Mouse (Mus musculus) right cerebral cortex, adult 18-20 months (tissue): Measurements from ENCODE around the gene Ppp3cb.
A peak's percentile ranks its signal among the peaks of the same experiment; 100 is the strongest.
"Not testable (repeated sequence)": the region's sequence is repeated elsewhere in the genome, so short reads cannot be mapped to it uniquely, and the experiment has no call there.

Experiments
- DNase-seq: peaks from one replicate; pipeline ENCODE4 v3.0.0; 2022; ENCODE audit warnings: mixed read lengths

Gene Ppp3cb

DNA sequence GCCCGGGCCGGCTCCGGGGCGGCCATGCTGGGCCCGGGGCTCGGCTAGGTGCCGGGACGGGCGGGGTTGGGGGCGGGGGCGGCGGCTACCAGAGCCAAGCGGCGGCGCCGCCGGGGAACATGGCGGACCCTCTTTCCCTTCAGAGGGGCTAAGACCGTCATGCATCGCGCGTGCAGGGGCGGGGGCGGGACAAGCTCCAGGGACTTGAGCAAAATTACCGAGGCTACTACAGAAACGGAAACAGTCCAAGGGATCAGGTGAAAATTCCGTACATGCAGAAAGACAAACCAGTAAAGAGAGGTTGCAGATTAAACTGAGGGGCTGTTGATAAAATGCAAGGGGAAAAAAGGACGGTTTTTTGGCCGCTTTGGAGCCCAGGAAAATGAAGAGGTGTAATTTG, at the start of gene Ppp3cb:
Gene Ppp3cb, minus strand, starts transcription at position 159 of the 400 bp plus-strand sequence.
- DNase-seq = peak; percentile 79

DNA sequence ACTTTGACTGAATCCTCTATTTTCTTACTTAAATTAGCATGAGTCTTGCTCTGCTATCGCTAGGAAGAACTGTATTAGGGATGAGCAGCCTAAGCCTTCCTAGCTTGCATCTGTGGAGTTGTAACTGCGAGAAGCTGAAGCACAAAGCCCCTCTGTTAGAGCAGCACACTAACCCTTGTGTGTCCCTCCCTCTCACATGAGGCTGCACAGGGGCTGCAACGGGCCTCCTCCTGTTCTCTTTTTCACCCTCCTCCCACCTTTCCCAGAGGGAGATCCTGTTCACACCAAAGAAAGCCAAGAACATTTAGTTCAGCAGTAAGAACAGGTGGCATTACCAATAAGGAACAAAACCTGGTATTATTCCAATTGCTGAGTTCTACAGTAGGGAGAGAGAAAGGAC, 49.4 kb upstream of the Ppp3cb start:
- peak; percentile 78 for DNase-seq

DNA sequence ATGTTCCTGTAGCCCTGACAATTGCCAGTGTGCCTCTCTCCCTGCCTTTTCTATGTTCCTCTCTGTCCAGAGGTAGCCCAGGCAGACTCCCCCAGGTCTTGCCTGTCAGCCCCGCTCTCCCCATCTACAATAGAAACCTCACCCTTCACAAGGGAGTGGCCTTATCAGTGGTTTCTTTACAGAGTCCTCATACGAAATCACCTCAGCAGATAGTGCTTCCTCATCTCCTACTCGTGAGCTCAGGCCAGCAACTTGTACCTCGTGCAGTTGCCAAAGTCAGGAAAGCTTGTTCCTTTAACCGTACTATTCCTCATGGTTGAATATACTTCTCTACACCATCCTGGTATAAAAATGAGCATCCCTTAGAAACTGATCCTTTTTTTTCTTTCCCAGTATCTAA, 41.1 kb upstream of the Ppp3cb start:
- no peak for DNase-seq

GRCm38 (mm10) chr14:20578822-20579407, 32.5 kb upstream of the Ppp3cb start:
- no peak for DNase-seq

GRCm38 (mm10) chr14:20576179-20576578, 29.8 kb upstream of the Ppp3cb start:
- peak; percentile 77 for DNase-seq

- DNase-seq = not testable (repeated sequence)
Measured at GRCm38 (mm10) chr14:20573196-20573595, 26.8 kb upstream of the Ppp3cb start.

DNA sequence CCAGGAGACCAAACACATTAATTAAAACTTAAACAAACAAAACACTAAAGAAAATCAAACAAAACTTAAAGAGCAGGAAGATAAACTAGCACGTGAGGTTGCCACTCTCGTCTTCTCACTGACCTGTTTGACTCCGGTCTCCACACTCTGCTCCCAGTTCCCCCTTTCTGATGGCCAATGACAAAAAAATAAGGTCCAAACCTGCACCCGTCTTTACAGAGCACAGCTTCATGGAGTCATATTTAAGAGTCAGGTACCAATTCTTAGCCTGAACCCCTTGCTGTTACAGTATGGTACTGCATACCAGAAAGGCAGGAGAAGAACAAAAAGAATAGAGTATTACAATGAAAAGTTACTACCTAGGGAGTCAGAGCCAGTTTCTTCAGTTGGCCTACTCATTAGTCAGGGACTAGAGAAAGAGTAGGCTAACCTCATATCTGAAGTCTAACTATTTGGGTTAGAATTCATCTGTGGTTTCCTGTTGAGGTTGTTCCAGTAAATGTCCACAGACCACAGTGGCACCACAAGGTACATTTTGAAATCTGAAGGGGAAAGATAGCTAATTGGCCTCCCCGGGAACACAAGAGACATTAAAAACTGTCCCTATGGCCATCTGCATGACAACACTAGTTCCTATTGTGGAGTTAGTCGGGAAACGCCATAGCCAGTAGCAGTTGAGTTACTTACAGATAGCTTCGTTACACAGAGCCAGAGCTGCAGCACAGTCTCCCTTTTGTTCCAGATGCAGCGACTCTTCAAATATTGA, 19.1 kb upstream of the Ppp3cb start:
- no peak for DNase-seq

- no peak for DNase-seq
Measured at GRCm38 (mm10) chr14:20564692-20565091, 18.3 kb upstream of the Ppp3cb start.

DNA sequence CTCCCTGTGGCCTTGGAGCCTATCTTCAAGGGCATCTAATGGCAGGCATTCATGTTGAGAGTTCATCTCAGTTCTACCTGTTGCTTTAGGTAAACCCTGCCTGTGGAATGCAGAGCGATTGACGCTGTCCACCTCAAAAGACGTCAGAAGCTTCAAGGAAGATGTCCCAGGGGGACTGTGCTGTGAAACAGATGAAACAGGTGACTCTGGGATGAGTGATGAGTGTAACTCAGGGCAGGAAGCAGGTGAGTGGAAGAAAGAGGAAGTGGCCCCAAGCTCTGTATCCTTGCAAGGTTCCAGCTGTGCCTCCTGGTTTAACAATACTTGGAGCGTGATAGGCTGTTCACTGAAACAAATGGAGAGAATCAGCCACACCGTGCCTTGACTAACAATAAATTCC, 15.5 kb upstream of the Ppp3cb start:
- DNase-seq = no peak

- DNase-seq = no peak
Measured at GRCm38 (mm10) chr14:20550136-20550535, 3.8 kb upstream of the Ppp3cb start.

GRCm38 (mm10) chr14:20545529-20546331, 643 bp downstream of the Ppp3cb start:
- DNase-seq = peak; percentile 88

DNA sequence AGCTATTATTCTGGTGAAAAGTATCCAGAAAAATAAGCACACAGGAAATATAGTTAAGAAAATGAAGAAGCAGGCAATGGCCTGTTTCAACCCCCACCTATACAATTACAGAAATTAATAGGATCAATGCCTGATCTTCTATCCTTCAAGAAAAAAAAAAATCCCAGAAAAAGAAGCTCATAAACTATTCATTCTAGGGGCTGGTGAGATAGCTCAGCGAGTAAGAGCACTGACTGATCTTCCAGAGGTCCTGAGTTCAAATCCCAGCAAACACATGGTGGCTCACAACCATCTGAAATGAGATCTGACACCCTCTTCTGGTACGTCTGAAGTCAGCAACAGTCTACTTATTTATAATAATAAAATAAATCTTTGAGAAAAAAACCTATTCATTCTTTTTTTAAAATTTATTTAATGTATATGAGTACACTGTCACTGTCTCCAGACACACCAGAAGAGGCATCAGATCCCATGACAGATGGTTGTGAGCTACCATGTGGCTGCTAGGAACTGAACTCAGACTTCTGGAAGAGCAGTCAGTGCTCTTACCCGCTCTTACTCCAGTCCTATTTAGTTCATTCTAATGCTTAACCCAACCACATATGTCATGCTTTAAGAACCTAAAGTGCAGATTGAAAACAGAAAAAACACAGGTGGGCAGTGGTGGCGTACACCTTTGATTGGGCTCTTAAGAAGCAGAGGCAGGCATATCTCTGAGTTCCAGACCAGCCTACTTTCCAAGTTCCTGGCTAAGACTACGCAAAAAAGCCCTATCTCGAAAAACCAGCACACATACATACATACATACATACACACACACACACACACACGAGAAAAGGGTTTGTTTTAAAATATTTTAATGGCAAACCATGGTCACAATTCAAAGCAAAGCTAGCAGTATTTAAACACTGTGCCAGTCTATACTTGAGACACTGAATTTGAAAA, 1.6 kb downstream of the Ppp3cb start:
- DNase-seq = no peak

- DNase-seq = no peak
Measured at GRCm38 (mm10) chr14:20529643-20530042, 16.7 kb downstream of the Ppp3cb start.

- peak; percentile 20 for DNase-seq
Measured at GRCm38 (mm10) chr14:20520179-20520578, 26.2 kb downstream of the Ppp3cb start.

DNA sequence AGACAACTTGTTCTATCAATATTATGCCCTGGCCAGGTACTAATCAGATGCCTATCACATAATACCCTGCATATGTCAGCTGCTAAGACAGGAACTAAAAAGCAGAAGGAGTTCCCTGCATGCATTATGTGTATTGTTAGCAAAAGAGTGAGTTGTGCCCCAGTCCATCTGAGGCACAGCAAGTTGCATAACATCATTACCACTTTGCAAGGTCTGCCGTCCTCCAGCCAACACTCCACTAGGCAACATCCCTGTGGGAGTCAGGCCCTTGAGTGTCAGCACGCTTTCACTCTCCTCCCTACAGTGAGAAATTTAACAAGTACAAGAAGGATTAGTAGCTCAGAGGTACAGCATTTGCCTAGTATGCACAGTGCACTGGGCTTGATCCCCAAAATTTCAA, 37.9 kb downstream of the Ppp3cb start:
- peak; percentile 36 for DNase-seq

- DNase-seq = no peak
Measured at GRCm38 (mm10) chr14:20502966-20503365, 43.4 kb downstream of the Ppp3cb start.

DNA sequence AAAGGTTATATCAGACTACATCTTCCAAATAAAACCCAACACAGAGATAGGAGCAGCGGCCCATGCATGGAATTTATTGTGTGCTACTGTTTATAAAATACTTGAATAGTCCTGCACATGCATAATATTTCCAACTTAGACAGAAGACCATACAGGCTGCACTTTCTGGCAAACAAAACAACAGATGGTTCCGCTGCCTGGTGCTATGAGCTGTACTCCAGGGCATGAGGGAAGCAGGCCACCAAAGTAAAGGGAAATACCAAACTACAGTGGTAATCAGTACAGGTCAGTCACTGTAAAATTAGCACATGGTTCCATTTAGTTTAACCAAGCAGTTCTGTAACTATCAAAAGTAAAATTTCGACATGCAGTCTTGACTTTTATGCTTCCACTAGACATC, 46.4 kb downstream of the Ppp3cb start:
- DNase-seq = no peak

GRCm38 (mm10) chr14:20496603-20497002, 49.8 kb downstream of the Ppp3cb start, which contains the start of gene Mss51:
TSS of gene Mss51 (minus strand) at chr14:20496901.
- DNase-seq = no peak

GRCm38 (mm10) chr14:20486031-20486430, 60.3 kb downstream of the Ppp3cb start:
- DNase-seq = no peak

DNA sequence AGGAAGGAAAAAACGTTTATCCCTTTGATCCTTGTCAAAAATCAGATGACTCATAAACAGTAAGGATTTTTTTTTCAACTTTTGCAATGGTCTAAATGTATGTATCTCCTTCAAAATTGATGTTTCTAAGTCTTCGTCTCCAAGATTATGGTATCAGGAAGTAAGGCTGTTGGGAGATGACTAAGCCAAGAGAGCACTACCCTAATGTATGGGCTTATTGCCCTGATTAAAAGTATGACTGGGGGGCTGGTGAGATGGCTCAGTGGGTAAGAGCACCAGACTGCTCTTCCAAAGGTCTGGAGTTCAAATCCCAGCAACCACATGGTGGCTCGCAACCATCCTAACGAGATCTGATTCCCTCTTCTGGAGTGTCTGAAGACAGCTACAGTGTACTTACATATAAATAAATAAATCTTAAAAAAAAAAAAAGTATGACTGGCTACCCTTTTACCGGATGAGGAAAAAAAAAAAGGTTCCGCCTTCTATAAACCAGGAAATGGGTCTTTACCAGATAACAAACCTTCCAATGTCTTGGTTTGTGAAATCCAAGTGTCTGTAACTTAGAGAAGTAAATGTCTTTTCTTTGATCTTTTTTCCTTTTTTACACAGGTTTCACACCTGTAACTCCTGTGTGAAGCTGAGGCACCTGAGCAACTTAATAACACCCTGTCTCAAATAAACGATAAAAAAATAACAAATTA, 64.2 kb downstream of the Ppp3cb start:
- DNase-seq = no peak

DNA sequence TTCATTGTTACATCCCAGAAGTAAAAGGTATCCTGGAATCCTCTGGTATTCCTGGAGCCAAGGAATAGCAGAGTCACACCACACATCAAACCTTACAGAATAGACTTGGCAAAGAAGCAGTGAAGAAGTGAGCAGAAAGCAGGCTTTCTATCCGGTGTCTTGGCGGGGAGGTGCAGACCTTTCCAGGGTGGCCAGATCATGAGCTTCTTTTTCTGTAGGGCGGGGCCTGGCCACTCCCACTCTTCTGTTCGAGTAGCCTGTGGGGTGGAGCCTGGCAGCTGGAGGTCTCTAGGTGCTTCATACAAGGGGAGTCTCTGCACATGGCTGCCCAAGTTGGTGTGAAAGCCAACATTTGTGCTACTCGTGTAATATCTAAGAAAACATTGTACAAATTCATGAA, 65.2 kb downstream of the Ppp3cb start:
- DNase-seq = no peak

DNA sequence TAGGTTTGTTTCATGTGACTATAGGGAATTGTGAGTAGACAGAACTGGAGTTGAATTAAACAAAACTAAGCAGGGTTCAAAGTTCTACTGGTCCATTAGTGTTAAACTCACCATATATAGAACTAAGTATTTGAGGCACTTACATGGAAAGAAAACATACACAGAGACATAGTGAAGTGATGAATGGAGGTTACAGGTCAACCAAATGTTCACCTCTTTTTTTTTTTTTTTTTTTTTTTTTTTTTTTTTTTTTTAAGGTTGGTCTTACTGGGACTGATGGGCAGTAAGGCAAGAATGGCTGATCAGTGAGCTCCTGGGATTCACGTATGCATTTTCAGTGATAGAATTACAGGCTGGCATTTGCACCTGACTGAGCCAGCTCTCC, 66.2 kb downstream of the Ppp3cb start:
- DNase-seq = no peak
